Mouse (Mus musculus): ENCODE data around the gene S100a5. TPM values are rescaled to one million over a fixed set of nuclear protein-coding genes. Genes with fewer than 3 reads are reported as not detected.

S100a5 gene
- polyA plus RNA-seq, 1 experiment from 2014 or later = not detected

- WGBS = 93% methylated on average over 3 of the region's 3 CpGs
- ATAC-seq (ENCODE audit: low FRiP score, low TSS enrichment) = no peak
- H3K27ac ChIP-seq (ENCODE audit: low read depth, low read length) = peak overlapping the region; percentile 55; the same call in 1 of the 2 replicates
Measured at GRCm38 (mm10) chr3:90605049-90605448, 3.3 kb upstream of the S100a5 start.

GRCm38 (mm10) chr3:90605736-90606135 lies 2.6 kb upstream of the S100a5 start:
- Histone ChIP-seq H3K27ac (ENCODE audit: low read depth, low read length) (peak overlapping the region; percentile 49; the same call in 1 of the 2 replicates), H3K4me1 (ENCODE audit: control insufficient read depth, insufficient read depth, low read length) (peaks cover 18% of the 10 kb centered on the region; the same call in 1 of the 2 replicates), H3K4me3 (ENCODE audit: low read length) (no peak overlapping the region), H3K9ac (ENCODE audit: low read depth, low read length) (no peak overlapping the region), H3K27me3 (ENCODE audit: control insufficient read depth, insufficient read depth, low read length) (no peaks in the 10 kb centered on the region), H3K36me3 (ENCODE audit: control insufficient read depth, insufficient read depth, low read length) (no peaks in the 10 kb centered on the region), H3K4me2 (replicated peaks; ENCODE audit: low read depth, low read length) (no peak overlapping the region), H3K9me3 (ENCODE audit: control insufficient read depth, low read length) (no peaks in the 10 kb centered on the region)
- WGBS = 86% methylated on average over 2 of the region's 2 CpGs
- no peak for ATAC-seq (ENCODE audit: low FRiP score, low TSS enrichment)

More at GRCm38 (mm10) chr3:90605049-90605448, 3.3 kb upstream of the S100a5 start:
- Histone ChIP-seq H3K9me3 (ENCODE audit: control insufficient read depth, low read length) (no peaks in the 10 kb centered on the region), H3K9ac (ENCODE audit: low read depth, low read length) (no peak overlapping the region), H3K27me3 (ENCODE audit: control insufficient read depth, insufficient read depth, low read length) (no peaks in the 10 kb centered on the region), H3K4me3 (ENCODE audit: low read length) (no peak overlapping the region), H3K4me1 (ENCODE audit: control insufficient read depth, insufficient read depth, low read length) (peaks cover 18% of the 10 kb centered on the region; the same call in 1 of the 2 replicates), H3K36me3 (ENCODE audit: control insufficient read depth, insufficient read depth, low read length) (no peaks in the 10 kb centered on the region), H3K4me2 (replicated peaks; ENCODE audit: low read depth, low read length) (no peak overlapping the region)

GRCm38 (mm10) chr3:90606185-90606584 lies 2.1 kb upstream of the S100a5 start:
- H3K4me2 ChIP-seq (replicated peaks; ENCODE audit: low read depth, low read length) = no peak overlapping the region

GRCm38 (mm10) chr3:90607361-90607760 lies 962 bp upstream of the S100a5 start:
- no peak overlapping the region for H3K4me3 ChIP-seq (ENCODE audit: low read length)
- no peak for ATAC-seq (ENCODE audit: low FRiP score, low TSS enrichment)
- no peak overlapping the region for H3K27ac ChIP-seq (ENCODE audit: low read depth, low read length)
- no peaks in the 10 kb centered on the region for H3K27me3 ChIP-seq (ENCODE audit: control insufficient read depth, insufficient read depth, low read length)
- no peak overlapping the region for H3K4me2 ChIP-seq (replicated peaks; ENCODE audit: low read depth, low read length)
- no peaks in the 10 kb centered on the region for H3K36me3 ChIP-seq (ENCODE audit: control insufficient read depth, insufficient read depth, low read length)
- no peaks in the 10 kb centered on the region for H3K9me3 ChIP-seq (ENCODE audit: control insufficient read depth, low read length)
- 81% methylated on average over 3 of the region's 3 CpGs for WGBS
- peaks cover 18% of the 10 kb centered on the region; the same call in 1 of the 2 replicates for H3K4me1 ChIP-seq (ENCODE audit: control insufficient read depth, insufficient read depth, low read length)
- H3K9ac ChIP-seq (ENCODE audit: low read depth, low read length) = no peak overlapping the region

More at GRCm38 (mm10) chr3:90606185-90606584, 2.1 kb upstream of the S100a5 start:
- Histone ChIP-seq H3K27me3 (ENCODE audit: control insufficient read depth, insufficient read depth, low read length) (no peaks in the 10 kb centered on the region), H3K36me3 (ENCODE audit: control insufficient read depth, insufficient read depth, low read length) (no peaks in the 10 kb centered on the region), H3K9me3 (ENCODE audit: control insufficient read depth, low read length) (no peaks in the 10 kb centered on the region), H3K9ac (ENCODE audit: low read depth, low read length) (no peak overlapping the region), H3K4me1 (ENCODE audit: control insufficient read depth, insufficient read depth, low read length) (peaks cover 18% of the 10 kb centered on the region; the same call in 1 of the 2 replicates), H3K27ac (ENCODE audit: low read depth, low read length) (peak overlapping the region; percentile 49; the same call in 1 of the 2 replicates), H3K4me3 (ENCODE audit: low read length) (no peak overlapping the region)
- WGBS = 79% methylated on average over 6 of the region's 6 CpGs
- ATAC-seq (ENCODE audit: low FRiP score, low TSS enrichment) = peak; percentile 68; the same call in 1 of the 2 replicates

GRCm38 (mm10) chr3:90609102-90609501 lies 779 bp downstream of the S100a5 start:
- H3K36me3 ChIP-seq (ENCODE audit: control insufficient read depth, insufficient read depth, low read length) = no peaks in the 10 kb centered on the region
- no peak for ATAC-seq (ENCODE audit: low FRiP score, low TSS enrichment)

GRCm38 (mm10) chr3:90611494-90611893 lies 3.2 kb downstream of the S100a5 start:
- Histone ChIP-seq H3K4me3 (ENCODE audit: low read length) (no peak overlapping the region), H3K9me3 (ENCODE audit: control insufficient read depth, low read length) (no peaks in the 10 kb centered on the region), H3K27ac (ENCODE audit: low read depth, low read length) (no peak overlapping the region), H3K36me3 (ENCODE audit: control insufficient read depth, insufficient read depth, low read length) (no peaks in the 10 kb centered on the region), H3K4me2 (replicated peaks; ENCODE audit: low read depth, low read length) (no peak overlapping the region), H3K27me3 (ENCODE audit: control insufficient read depth, insufficient read depth, low read length) (no peaks in the 10 kb centered on the region), H3K9ac (ENCODE audit: low read depth, low read length) (no peak overlapping the region), H3K4me1 (ENCODE audit: control insufficient read depth, insufficient read depth, low read length) (no peaks in the 10 kb centered on the region)
- ATAC-seq (ENCODE audit: low FRiP score, low TSS enrichment) = no peak
- 86% methylated on average over 3 of the region's 3 CpGs for WGBS

More at GRCm38 (mm10) chr3:90609102-90609501, 779 bp downstream of the S100a5 start:
- no peaks in the 10 kb centered on the region for H3K27me3 ChIP-seq (ENCODE audit: control insufficient read depth, insufficient read depth, low read length)
- H3K4me2 ChIP-seq (replicated peaks; ENCODE audit: low read depth, low read length) = no peak overlapping the region
- no peak overlapping the region for H3K9ac ChIP-seq (ENCODE audit: low read depth, low read length)
- no peak overlapping the region for H3K4me3 ChIP-seq (ENCODE audit: low read length)
- no peak overlapping the region for H3K27ac ChIP-seq (ENCODE audit: low read depth, low read length)
- no peaks in the 10 kb centered on the region for H3K9me3 ChIP-seq (ENCODE audit: control insufficient read depth, low read length)
- H3K4me1 ChIP-seq (ENCODE audit: control insufficient read depth, insufficient read depth, low read length) = peaks cover 14% of the 10 kb centered on the region; the same call in 1 of the 2 replicates

- Histone ChIP-seq H3K9ac (ENCODE audit: low read depth, low read length) (no peak overlapping the region), H3K27me3 (ENCODE audit: control insufficient read depth, insufficient read depth, low read length) (no peaks in the 10 kb centered on the region), H3K36me3 (ENCODE audit: control insufficient read depth, insufficient read depth, low read length) (no peaks in the 10 kb centered on the region), H3K27ac (ENCODE audit: low read depth, low read length) (no peak overlapping the region), H3K4me1 (ENCODE audit: control insufficient read depth, insufficient read depth, low read length) (no peaks in the 10 kb centered on the region), H3K9me3 (ENCODE audit: control insufficient read depth, low read length) (no peaks in the 10 kb centered on the region), H3K4me3 (ENCODE audit: low read length) (no peak overlapping the region), H3K4me2 (replicated peaks; ENCODE audit: low read depth, low read length) (no peak overlapping the region)
- no peak for ATAC-seq (ENCODE audit: low FRiP score, low TSS enrichment)
- 59% methylated on average over 4 of the region's 4 CpGs for WGBS
Measured at GRCm38 (mm10) chr3:90612061-90612460, 3.7 kb downstream of the S100a5 start.

GRCm38 (mm10) chr3:90612728-90613291 lies 4.5 kb downstream of the S100a5 start, which contains the start of gene S100a6:
Gene S100a6 (plus strand): TSS chr3:90612882.
- H3K27me3 ChIP-seq (ENCODE audit: control insufficient read depth, insufficient read depth, low read length) = no peaks in the 10 kb centered on the region
- H3K9ac ChIP-seq (ENCODE audit: low read depth, low read length) = peak within 1 kb of the TSS; percentile 54
- H3K9me3 ChIP-seq (ENCODE audit: control insufficient read depth, low read length) = no peaks in the 10 kb centered on the region
- peak within 1 kb of the TSS; percentile 40 for H3K4me3 ChIP-seq (ENCODE audit: low read length)
- peak within 1 kb of the TSS; percentile 72 for H3K4me2 ChIP-seq (replicated peaks; ENCODE audit: low read depth, low read length)
- peak within 1 kb of the TSS; percentile 12; the same call in 1 of the 2 replicates for H3K27ac ChIP-seq (ENCODE audit: low read depth, low read length)
- H3K4me1 ChIP-seq (ENCODE audit: control insufficient read depth, insufficient read depth, low read length) = no peaks in the 10 kb centered on the region
- ATAC-seq (ENCODE audit: low FRiP score, low TSS enrichment) = peak; percentile 84
- no peaks in the 10 kb centered on the region for H3K36me3 ChIP-seq (ENCODE audit: control insufficient read depth, insufficient read depth, low read length)
- WGBS = under 1% methylated on average over 23 of the region's 23 CpGs

GRCm38 (mm10) chr3:90613461-90614147 lies 5.3 kb downstream of the S100a5 start:
- Histone ChIP-seq H3K27ac (ENCODE audit: low read depth, low read length) (peak overlapping the region; percentile 12; the same call in 1 of the 2 replicates), H3K27me3 (ENCODE audit: control insufficient read depth, insufficient read depth, low read length) (no peaks in the 10 kb centered on the region), H3K9me3 (ENCODE audit: control insufficient read depth, low read length) (no peaks in the 10 kb centered on the region), H3K4me2 (replicated peaks; ENCODE audit: low read depth, low read length) (peak overlapping the region; percentile 72), H3K36me3 (ENCODE audit: control insufficient read depth, insufficient read depth, low read length) (no peaks in the 10 kb centered on the region), H3K4me1 (ENCODE audit: control insufficient read depth, insufficient read depth, low read length) (no peaks in the 10 kb centered on the region), H3K9ac (ENCODE audit: low read depth, low read length) (peak overlapping the region; percentile 54; the same call in 1 of the 2 replicates), H3K4me3 (ENCODE audit: low read length) (peak overlapping the region; percentile 40)
- WGBS = 58% methylated on average over 7 of the region's 7 CpGs
- ATAC-seq (ENCODE audit: low FRiP score, low TSS enrichment) = peak; percentile 8; the same call in 1 of the 2 replicates
